Mouse (Mus musculus) embryonic fibroblast, embryonic 13.5 days (primary cell): ENCODE data around the gene Rab5if.
"Not testable (repeated sequence)": the region's sequence is repeated elsewhere in the genome, so short reads cannot be mapped to it uniquely, and the experiment has no call there.

Source experiments
- CTCF ChIP-seq: IDR thresholded peaks from 2 replicates; pipeline ENCODE4 v1.5.1; 2011; ENCODE audit warnings: mild to moderate bottlenecking, control low read depth, low read length, moderate library complexity, borderline replicate concordance; ENCODE audit not compliant: insufficient read depth
- POLR2A ChIP-seq: IDR thresholded peaks from 2 replicates; pipeline ENCODE4 v1.6.1; 2011; ENCODE audit warnings: low read depth, mild to moderate bottlenecking, control low read depth, low read length, moderate library complexity

- TF ChIP-seq POLR2A, CTCF: not testable (repeated sequence)
Measured at GRCm38 (mm10) chr2:156825128-156825527, 37.8 kb upstream of the Rab5if start.
